Mouse (Mus musculus): ENCODE results near the gene Brms1l.

- no peak for TF ChIP-seq CTCF (conservative IDR thresholded peaks at IDR 0.05; ENCODE audit: low read length)
- no peak for TF ChIP-seq POU5F1 (IDR thresholded peaks at IDR 0.05; ENCODE audit: borderline replicate concordance, low read length)
Observed at GRCm38 (mm10) chr12:55847851-55848250, 11.7 kb downstream of the Brms1l start.
